Mouse (Mus musculus) CH12.LX (cell line): Measurements from ENCODE around the gene Fancc. TPM values are rescaled to one million over a fixed set of nuclear protein-coding genes. Genes with fewer than 3 reads are reported as not detected.

Experiments
- DNase-seq: peaks from one replicate; pipeline ENCODE4 v3.0.0-alpha.2; 2013; ENCODE audit errors: extremely low read depth
- H3K27ac ChIP-seq: 2 replicates; pipeline ENCODE4 v1.5.1; 2012; ENCODE audit warnings: low read depth, mild to moderate bottlenecking, control low read depth, moderate library complexity; ENCODE audit not compliant: insufficient read depth
- H3K27me3 ChIP-seq: replicated peaks from 2 replicates; pipeline ENCODE3; 2012; ENCODE audit warnings: inconsistent platforms
- H3K36me3 ChIP-seq, 2 experiments: replicated peaks in 1 of 2; 2 replicates each; pipeline versions ENCODE3 to v1.6.1; 2012; ENCODE audit warnings: inconsistent platforms in 1 of 2, low read length in 1 of 2, mild to moderate bottlenecking in 1 of 2, mixed read lengths in 1 of 2, moderate library complexity in 1 of 2; ENCODE audit not compliant: control insufficient read depth in 1 of 2, insufficient read depth in 1 of 2
- H3K4me1 ChIP-seq, 2 experiments: 2 replicates each; pipeline ENCODE4 v1.6.1; 2012; ENCODE audit warnings: inconsistent platforms in 1 of 2, moderate library complexity in 1 of 2; ENCODE audit not compliant: insufficient read depth in 2 of 2, control insufficient read depth in 1 of 2
- H3K4me2 ChIP-seq: 2 replicates; pipeline ENCODE4 v1.6.1; 2012; ENCODE audit warnings: low read depth, mild to moderate bottlenecking, control low read depth; ENCODE audit not compliant: poor library complexity, insufficient read depth, severe bottlenecking
- H3K4me3 ChIP-seq, 3 experiments: fragments of 150-350 bp in 1 of 3; sonication (generic) in 1 of 3; replicated peaks in 1 of 3; 2 replicates each; pipeline versions ENCODE3 to v1.5.1; 2011 to 2012; ENCODE audit warnings: low read depth in 2 of 3, low read length in 2 of 3, mild to moderate bottlenecking in 2 of 3, moderate library complexity in 2 of 3, control low read depth in 1 of 3, improper control_type of control experiment in 1 of 3, inconsistent platforms in 1 of 3, mixed read lengths in 1 of 3; ENCODE audit not compliant: poor library complexity in 1 of 3
- H3K79me2 ChIP-seq: replicated peaks from 2 replicates; pipeline ENCODE4 v1.6.1; 2012; ENCODE audit warnings: mild to moderate bottlenecking, moderate library complexity; ENCODE audit not compliant: control insufficient read depth, poor library complexity, insufficient read depth, severe bottlenecking; ENCODE audit errors: extremely low read depth
- H3K9ac ChIP-seq: 2 replicates; pipeline ENCODE4 v1.6.1; 2012; ENCODE audit warnings: low read depth, mild to moderate bottlenecking, control low read depth, moderate library complexity; ENCODE audit not compliant: insufficient read depth
- H3K9me3 ChIP-seq: replicated peaks from 2 replicates; pipeline ENCODE3; 2012; ENCODE audit warnings: low read length, inconsistent platforms, mixed read lengths
- CHD1 ChIP-seq: IDR thresholded peaks from 2 replicates; pipeline ENCODE4 v1.6.1; 2012; ENCODE audit warnings: low read depth, low read length, improper control_type of control experiment, inconsistent platforms
- CHD2 ChIP-seq: IDR thresholded peaks from 2 replicates; pipeline ENCODE4 v1.6.1; 2011; ENCODE audit warnings: low read length, improper control_type of control experiment
- ELF1 ChIP-seq: IDR thresholded peaks from 2 replicates; pipeline ENCODE4 v1.6.1; 2014; ENCODE audit warnings: low read depth, mild to moderate bottlenecking, inconsistent platforms, low read length, improper control_type of control experiment
- EP300 ChIP-seq: IDR thresholded peaks from 2 replicates; pipeline ENCODE4 v1.6.1; 2011; ENCODE audit warnings: low read length, improper control_type of control experiment
- GABPA ChIP-seq: IDR thresholded peaks from 2 replicates; pipeline ENCODE4 v1.6.1; 2012; ENCODE audit warnings: low read depth, low read length, improper control_type of control experiment, inconsistent platforms; ENCODE audit not compliant: insufficient replicate concordance
- HCFC1 ChIP-seq: IDR thresholded peaks from 2 replicates; pipeline ENCODE4 v1.6.1; 2012; ENCODE audit warnings: low read depth, mild to moderate bottlenecking, inconsistent platforms, low read length, improper control_type of control experiment
- JUND ChIP-seq: conservative IDR thresholded peaks from 2 replicates; pipeline ENCODE4 v1.6.1; 2011; ENCODE audit warnings: low read depth, low read length, improper control_type of control experiment
- MAFK ChIP-seq: IDR thresholded peaks from 2 replicates; pipeline ENCODE4 v1.6.1; 2011; ENCODE audit warnings: low read length, improper control_type of control experiment; ENCODE audit not compliant: insufficient replicate concordance
- MEF2A ChIP-seq: IDR thresholded peaks from 2 replicates; pipeline ENCODE4 v1.6.1; 2014; ENCODE audit warnings: low read depth, mild to moderate bottlenecking, inconsistent platforms, low read length, improper control_type of control experiment, borderline replicate concordance
- MXI1 ChIP-seq: IDR thresholded peaks from 2 replicates; pipeline ENCODE4 v1.6.1; 2011; ENCODE audit warnings: mild to moderate bottlenecking, low read depth, low read length, improper control_type of control experiment
- MYC ChIP-seq: IDR thresholded peaks from 2 replicates; pipeline ENCODE4 v1.6.1; 2011; ENCODE audit warnings: low read depth, mild to moderate bottlenecking, improper control_type of control experiment, low read length
- NELFE ChIP-seq: IDR thresholded peaks from 2 replicates; pipeline ENCODE4 v1.6.1; 2011; ENCODE audit warnings: low read depth, low read length, improper control_type of control experiment
- RAD21 ChIP-seq: IDR thresholded peaks from 2 replicates; pipeline ENCODE4 v1.6.1; 2011; ENCODE audit warnings: low read depth, mild to moderate bottlenecking, low read length, improper control_type of control experiment, moderate library complexity
- SIN3A ChIP-seq: IDR thresholded peaks from 2 replicates; pipeline ENCODE4 v1.6.1; 2012; ENCODE audit warnings: low read length, improper control_type of control experiment, inconsistent platforms
- SMC3 ChIP-seq: IDR thresholded peaks from 2 replicates; pipeline ENCODE4 v1.6.1; 2011; ENCODE audit warnings: low read depth, low read length, improper control_type of control experiment
- TCF12 ChIP-seq: IDR thresholded peaks from 2 replicates; pipeline ENCODE4 v1.6.1; 2014; ENCODE audit warnings: low read depth, mild to moderate bottlenecking, inconsistent platforms, low read length, improper control_type of control experiment
- USF1 ChIP-seq: IDR thresholded peaks from 2 replicates; pipeline ENCODE4 v1.6.1; 2014; ENCODE audit warnings: low read depth, mild to moderate bottlenecking, inconsistent platforms, low read length, improper control_type of control experiment
- USF2 ChIP-seq: conservative IDR thresholded peaks from 2 replicates; pipeline ENCODE4 v1.6.1; 2011; ENCODE audit warnings: low read depth, low read length, improper control_type of control experiment
- ZC3H11A ChIP-seq: IDR thresholded peaks from 2 replicates; pipeline ENCODE4 v1.6.1; 2012; ENCODE audit warnings: low read depth, mild to moderate bottlenecking, inconsistent platforms, low read length, improper control_type of control experiment
- ZKSCAN1 ChIP-seq: IDR thresholded peaks from 2 replicates; pipeline ENCODE4 v1.6.1; 2012; ENCODE audit warnings: low read depth, inconsistent platforms, low read length, improper control_type of control experiment, borderline replicate concordance
- dilution Hi-C: fragments of 300-500 bp; cut with MboI; formaldehyde crosslinking; loops from 2 replicates; pipeline ENCODE4 v1.14.3; 2020; ENCODE audit warnings: low sequenced_read_pairs; ENCODE audit not compliant: extremely low pct_unique_long_range_greater_than_20kb, extremely low pct_ligation_motif_present
- in situ Hi-C: fragments of 300-500 bp; cut with MboI; formaldehyde crosslinking; loops from 3 replicates; pipeline ENCODE4 v1.14.3; 2019; ENCODE audit warnings: low sequenced_read_pairs, low pct_ligation_motif_present, low pct_unique_long_range_greater_than_20kb, mixed read lengths
- polyA plus RNA-seq: library from polyadenylated mRNA; unstranded; fragments of >175 nt; gene quantifications from 2 replicates; pipeline ENCODE4 v1.2.1, GENCODE M21; 2012; ENCODE audit warnings: low read depth; ENCODE audit not compliant: insufficient read length
- total RNA-seq, 2 experiments: library from RNA; depleted of rRNA; stranded (reverse); fragments of 300-350 nt in 1 of 2; fragments of >200 nt in 1 of 2; gene quantifications; 2 replicates each; pipeline ENCODE4 v1.2.3; 2012 to 2014

Gene Fancc
- total and polyA plus RNA-seq, 3 experiments: 8.2 to 12.4 (median 8.7) TPM

- Histone ChIP-seq H3K27ac (no peak overlapping the region), H3K27me3 (no peaks in the 10 kb centered on the region), H3K9ac (no peak overlapping the region), H3K4me1 (peaks cover 0 to 16% of the 10 kb centered on the region in 2 experiments; a peak in 3 of 4 replicates), H3K79me2 (no peaks in the 10 kb centered on the region), H3K4me3 (no peak overlapping the region), H3K9me3 (no peaks in the 10 kb centered on the region), H3K36me3 (peaks cover 12 to 56% of the 10 kb centered on the region in 2 experiments), H3K4me2 (no peak overlapping the region)
- dilution Hi-C loops (no loop called here), in situ Hi-C loops (no loop called here)
- no peak for DNase-seq
- TF ChIP-seq USF2 (no peak), ELF1 (no peak), USF1 (no peak)
Observed at GRCm38 (mm10) chr13:63279807-63280206, 217.3 kb downstream of the Fancc start.

GRCm38 (mm10) chr13:63278796-63279475, 218.1 kb downstream of the Fancc start:
- Histone ChIP-seq H3K4me3 (no peak overlapping the region), H3K27me3 (no peaks in the 10 kb centered on the region), H3K9me3 (no peaks in the 10 kb centered on the region), H3K79me2 (no peaks in the 10 kb centered on the region), H3K9ac (no peak overlapping the region), H3K4me1 (peaks cover 2 to 25% of the 10 kb centered on the region in 2 experiments; a peak in 3 of 4 replicates), H3K4me2 (no peak overlapping the region), H3K36me3 (peaks cover 11 to 54% of the 10 kb centered on the region in 2 experiments), H3K27ac (no peak overlapping the region)
- in situ Hi-C loops: no loop called here
- no peak for DNase-seq
- TF ChIP-seq ZC3H11A (no peak), CHD1 (no peak), EP300 (no peak), MAFK (no peak)
- dilution Hi-C loops: no loop called here

GRCm38 (mm10) chr13:63278141-63278631, 218.9 kb downstream of the Fancc start:
- no peaks in the 10 kb centered on the region for H3K79me2 ChIP-seq
- DNase-seq: no peak
- no peak overlapping the region for H3K9ac ChIP-seq
- dilution Hi-C loops (no loop called here), in situ Hi-C loops (no loop called here)
- no peak for TF ChIP-seq NELFE
- TF ChIP-seq JUND: no peak
- no peak for TF ChIP-seq MYC
- TF ChIP-seq EP300: no peak
- TF ChIP-seq GABPA: no peak
- TF ChIP-seq MXI1: no peak
- no peak for TF ChIP-seq CHD2
- no peak for TF ChIP-seq TCF12
- TF ChIP-seq USF1: no peak
- no peak for TF ChIP-seq USF2
- no peak for TF ChIP-seq ZKSCAN1
- no peak for TF ChIP-seq SIN3A
- TF ChIP-seq RAD21: no peak
- TF ChIP-seq SMC3: no peak
- TF ChIP-seq HCFC1: no peak
- no peak for TF ChIP-seq MAFK
- TF ChIP-seq MEF2A: no peak
- no peaks in the 10 kb centered on the region for H3K9me3 ChIP-seq
- no peaks in the 10 kb centered on the region for H3K27me3 ChIP-seq
- peaks cover 4 to 48% of the 10 kb centered on the region in 2 experiments for H3K36me3 ChIP-seq
- no peak overlapping the region for H3K4me3 ChIP-seq
- peaks cover 3 to 27% of the 10 kb centered on the region in 2 experiments; a peak in 3 of 4 replicates for H3K4me1 ChIP-seq
- no peak overlapping the region for H3K27ac ChIP-seq
- H3K4me2 ChIP-seq: no peak overlapping the region
